ENCODE assay signal across 10 mouse cellular contexts in genomic region chr19:42201696-42202381, GRCm38 (mm10). TPM values are rescaled to one million over a fixed set of nuclear protein-coding genes. Genes with fewer than 3 reads are reported as not detected.
DNase-seq lines count a peak whose midpoint lies in the region; ATAC-seq and TF ChIP-seq lines count a peak whose summit lies in the region.
"Had no signal": no experiment of that assay in that cellular context is flagged by ENCODE, and none has a peak within 500 bp of the region (broad histone marks: within the 10 kb centered on the region; RNA-seq: fewer than 3 reads in every experiment).

Sfrp5 (minus strand) TSS chr19:42202252.

- intact Hi-C loops in heart, adult 2 months (cut with DNase I) = no loop called here

- TF ChIP-seq EP300 in heart, adult 2 months (IDR thresholded peaks at IDR 0.05; ENCODE audit: insufficient read depth, low read depth, low read length) = no peak

- peak within 1 kb of the TSS; percentile 46 for H3K4me2 ChIP-seq in midbrain, embryonic 15.5 days

- no peaks in the 10 kb centered on the region; the same call in 1 of the 2 replicates for H3K4me1 ChIP-seq in heart, adult 2 months (ENCODE audit: control insufficient read depth, insufficient read depth, low read length)
- peaks cover 16% of the 10 kb centered on the region for H3K4me1 ChIP-seq in midbrain, embryonic 15.5 days

- no peak for TF ChIP-seq CTCF in heart, adult 2 months (IDR thresholded peaks at IDR 0.05)

- H3K9me3 ChIP-seq in midbrain, embryonic 15.5 days = no peaks in the 10 kb centered on the region

- H3K4me3 ChIP-seq in heart, adult 2 months = no peak within 1 kb of the TSS
- H3K4me3 ChIP-seq in midbrain, embryonic 15.5 days = peak within 1 kb of the TSS; percentile 28

- TF ChIP-seq POLR2A in heart, adult 2 months (IDR thresholded peaks at IDR 0.05; ENCODE audit: insufficient read depth, low read depth, low read length) = no peak

- 0 out of 2 replicates have a peak within 1 kb of the TSS, but pooled peaks have one; percentile 5 for H3K9ac ChIP-seq in heart, adult 2 months (ENCODE audit: low read depth, low read length)
- H3K9ac ChIP-seq in midbrain, embryonic 15.5 days = 0 out of 2 replicates have a peak within 1 kb of the TSS, but pooled peaks have one; percentile 0

- 2% methylated on average over 58 of the region's 60 CpGs for WGBS in heart, adult 2 months
- under 1% methylated on average over 60 of the region's 60 CpGs for WGBS in midbrain, embryonic 15.5 days

- DNase-seq in heart, adult 2 months = peak in 1 of 2 experiments; percentile 14
- no peak for DNase-seq in heart, adult 8-10 months (ENCODE audit: low spot score)
- peak; percentile 46 for DNase-seq in embryo, embryonic 11 days
- peak; percentile 17 for DNase-seq in heart, postnatal 4 days
- no peak for DNase-seq in adrenal gland, adult (ENCODE audit: inconsistent age in 2 of 2, low spot score in 1 of 2)
- no peak for DNase-seq in ovary, postnatal 14 days (ENCODE audit: low spot score)
- DNase-seq: layer of hippocampus, postnatal 36 days had no signal

- no peak within 1 kb of the TSS for H3K27ac ChIP-seq in heart, adult 2 months
- no peak within 1 kb of the TSS for H3K27ac ChIP-seq in midbrain, embryonic 15.5 days

- H3K27me3 ChIP-seq in heart, adult 2 months (ENCODE audit: control insufficient read depth, insufficient read depth, low read length) = peaks cover 7% of the 10 kb centered on the region
- H3K27me3 ChIP-seq in midbrain, embryonic 15.5 days (replicated peaks) = peaks cover 57% of the 10 kb centered on the region

- ATAC-seq in midbrain, embryonic 15.5 days (replicated peaks) = peak; percentile 38; the same call in 1 of the 2 replicates
- no peak for ATAC-seq in inflammation-experienced regulatory T-cells, adult 6 months

- no peaks in the 10 kb centered on the region for H3K79me2 ChIP-seq in heart, adult 2 months (replicated peaks; ENCODE audit: control insufficient read depth, insufficient read depth, low read length)

- no peaks in the 10 kb centered on the region for H3K36me3 ChIP-seq in heart, adult 2 months (ENCODE audit: control insufficient read depth, insufficient read depth, low read length)
- no peaks in the 10 kb centered on the region for H3K36me3 ChIP-seq in midbrain, embryonic 15.5 days (replicated peaks)

RNA-seq across cellular contexts. Expression of gene Sfrp5, which starts in this region (rescaled TPM):
- total RNA-seq in heart, adult 2 months (2021) = 1 to 10 TPM; 4.7 to 5.9 TPM
- 11.6 and 19.0 TPM in 2 replicates for polyA plus RNA-seq in heart, adult 2 months (2012; rRNA removed)
- total RNA-seq in heart, adult 8-10 months (2022) = 10 to 100 TPM in 1 of 4 experiments, 1 to 10 TPM in 3; 5.6 to 11.1 (median 6.1) TPM
- total RNA-seq in heart, postnatal 4 days (2021) = 1 to 10 TPM in 1 of 2 experiments, under 1 TPM in 1; 0.54 to 1.3 TPM
- polyA plus RNA-seq in midbrain, embryonic 15.5 days (2015; fragmentation: Nextera tagmentation; extraction: Ambion mirVana) = 1.1 and 1.3 TPM in 2 replicates
- polyA plus RNA-seq in inflammation-experienced regulatory T-cells, adult 6 months (2017; shearing (Covaris generic)) = not detected
- total RNA-seq: common myeloid progenitor, adult 5-6 weeks had no signal

Comparison
In these comparisons a context has a peak if more than half of its experiments do, and no peak if none do; other contexts are left out.
1. DNase-seq: peak in embryo, embryonic 11 days (single experiment) and heart, postnatal 4 days (single experiment); none in heart, adult 8-10 months (single experiment), adrenal gland, adult (0 of 2) and ovary, postnatal 14 days (single experiment).